Mouse (Mus musculus) lung, postnatal 25 days (tissue): ENCODE measurements around the gene Tubg2.

ENCODE experiments used
- DNase-seq: peaks from one replicate; pipeline ENCODE4 v3.0.0; 2022; ENCODE audit warnings: low spot score

Tubg2 gene

GRCm38 (mm10) chr11:101164677-101165580, 9.2 kb downstream of the Tubg2 start:
- no peak for DNase-seq

GRCm38 (mm10) chr11:101166357-101166756, 10.7 kb downstream of the Tubg2 start:
- no peak for DNase-seq

- DNase-seq = no peak
Measured at GRCm38 (mm10) chr11:101167211-101167962, 11.7 kb downstream of the Tubg2 start.

- no peak for DNase-seq
Measured at GRCm38 (mm10) chr11:101167963-101168300, 12.2 kb downstream of the Tubg2 start.

GRCm38 (mm10) chr11:101168301-101168980, 12.7 kb downstream of the Tubg2 start:
- DNase-seq = no peak

GRCm38 (mm10) chr11:101169301-101170107, 13.8 kb downstream of the Tubg2 start:
- DNase-seq = no peak

GRCm38 (mm10) chr11:101170354-101170810, 14.7 kb downstream of the Tubg2 start, which contains the start of gene Cntnap1:
Gene Cntnap1 (plus strand): TSS chr11:101170523.
- peak; percentile 76 for DNase-seq

- DNase-seq = peak; percentile 98
Measured at GRCm38 (mm10) chr11:101170811-101171610, 15.3 kb downstream of the Tubg2 start, which contains the start of gene Plekhh3. Gene Plekhh3 (minus strand): TSS chr11:101171351.

- DNase-seq = peak; percentile 75
Measured at GRCm38 (mm10) chr11:101171721-101172433, 16.2 kb downstream of the Tubg2 start.

GRCm38 (mm10) chr11:101172434-101172815, 16.7 kb downstream of the Tubg2 start:
- no peak for DNase-seq

- peak; percentile 74 for DNase-seq
Measured at GRCm38 (mm10) chr11:101173112-101173511, 17.4 kb downstream of the Tubg2 start.

- peak; percentile 80 for DNase-seq
Measured at GRCm38 (mm10) chr11:101173631-101174388, 18.1 kb downstream of the Tubg2 start.

- no peak for DNase-seq
Measured at GRCm38 (mm10) chr11:101174389-101174745, 18.7 kb downstream of the Tubg2 start.

GRCm38 (mm10) chr11:101174851-101175628, 19.3 kb downstream of the Tubg2 start, which contains the start of gene Ccr10:
Gene Ccr10 (minus strand): TSS chr11:101175443.
- no peak for DNase-seq

- no peak for DNase-seq
Measured at GRCm38 (mm10) chr11:101175636-101176116, 20.0 kb downstream of the Tubg2 start.

- DNase-seq = no peak
Measured at GRCm38 (mm10) chr11:101176117-101176691, 20.5 kb downstream of the Tubg2 start.

- DNase-seq = peak; percentile 50
Measured at GRCm38 (mm10) chr11:101176933-101177773, 21.4 kb downstream of the Tubg2 start.
